Mouse (Mus musculus): ENCODE results near the gene Lrp6. TPM values are rescaled to one million over a fixed set of nuclear protein-coding genes. Genes with fewer than 3 reads are reported as not detected.
A peak's percentile ranks its signal among the peaks of the same experiment; 100 is the strongest.

The Lrp6 gene
- polyA plus RNA-seq, 1 experiment from 2014 or later, result 24.7 TPM

- no peak overlapping the region for H3K4me3 ChIP-seq
- H3K9ac ChIP-seq, result no peak overlapping the region
- peaks cover 13% of the 10 kb centered on the region; the same call in 1 of the 2 replicates for H3K36me3 ChIP-seq
- H3K27ac ChIP-seq, result no peak overlapping the region
- H3K4me2 ChIP-seq, result no peak overlapping the region
- H3K4me1 ChIP-seq, result peaks cover 38% of the 10 kb centered on the region
- H3K9me3 ChIP-seq, result no peaks in the 10 kb centered on the region
- no peaks in the 10 kb centered on the region for H3K27me3 ChIP-seq
- ATAC-seq (ENCODE audit: borderline replicate concordance, extremely low read depth, low FRiP score, low TSS enrichment), result no peak
These were observed 55.6 kb downstream of the Lrp6 start for GRCm38 (mm10) chr6:134511118-134511517.

GRCm38 (mm10) chr6:134510280-134510679 is 56.5 kb downstream of the Lrp6 start:
- peaks cover 32% of the 10 kb centered on the region for H3K4me1 ChIP-seq
- H3K9ac ChIP-seq, result no peak overlapping the region
- no peak overlapping the region for H3K4me2 ChIP-seq
- H3K27ac ChIP-seq, result no peak overlapping the region
- peaks cover 19% of the 10 kb centered on the region for H3K36me3 ChIP-seq
- H3K4me3 ChIP-seq, result no peak overlapping the region
- 48% methylated on average over 2 of the region's 2 CpGs for WGBS
- ATAC-seq (ENCODE audit: borderline replicate concordance, extremely low read depth, low FRiP score, low TSS enrichment), result no peak
- no peaks in the 10 kb centered on the region for H3K27me3 ChIP-seq
- H3K9me3 ChIP-seq, result no peaks in the 10 kb centered on the region

GRCm38 (mm10) chr6:134509731-134510226 is 57.0 kb downstream of the Lrp6 start:
- Histone ChIP-seq H3K9me3 (no peaks in the 10 kb centered on the region), H3K36me3 (peaks cover 23% of the 10 kb centered on the region), H3K4me1 (peaks cover 30% of the 10 kb centered on the region), H3K27me3 (no peaks in the 10 kb centered on the region), H3K9ac (no peak overlapping the region), H3K4me3 (no peak overlapping the region), H3K4me2 (no peak overlapping the region), H3K27ac (no peak overlapping the region)
- 26% methylated on average over 10 of the region's 10 CpGs for WGBS
- ATAC-seq (ENCODE audit: borderline replicate concordance, extremely low read depth, low FRiP score, low TSS enrichment), result no peak

GRCm38 (mm10) chr6:134504866-134505265 is 61.9 kb downstream of the Lrp6 start:
- Histone ChIP-seq H3K9ac (no peak overlapping the region), H3K9me3 (no peaks in the 10 kb centered on the region), H3K4me3 (no peak overlapping the region), H3K4me1 (peaks cover 13% of the 10 kb centered on the region; the same call in 1 of the 2 replicates), H3K4me2 (no peak overlapping the region), H3K36me3 (peaks cover 28% of the 10 kb centered on the region), H3K27ac (no peak overlapping the region), H3K27me3 (no peaks in the 10 kb centered on the region)
- ATAC-seq (ENCODE audit: borderline replicate concordance, extremely low read depth, low FRiP score, low TSS enrichment), result no peak
- 18% methylated on average over 4 of the region's 4 CpGs for WGBS

GRCm38 (mm10) chr6:134502335-134502734 is 64.4 kb downstream of the Lrp6 start:
- H3K36me3 ChIP-seq, result peaks cover 34% of the 10 kb centered on the region
- H3K27ac ChIP-seq, result no peak overlapping the region
- no peaks in the 10 kb centered on the region for H3K9me3 ChIP-seq
- H3K4me1 ChIP-seq, result peaks cover 21% of the 10 kb centered on the region
- no peak overlapping the region for H3K4me2 ChIP-seq
- no peaks in the 10 kb centered on the region for H3K27me3 ChIP-seq
- no peak for ATAC-seq (ENCODE audit: borderline replicate concordance, extremely low read depth, low FRiP score, low TSS enrichment)
- 59% methylated on average over 7 of the region's 7 CpGs for WGBS
- no peak overlapping the region for H3K9ac ChIP-seq
- H3K4me3 ChIP-seq, result no peak overlapping the region

- Histone ChIP-seq H3K27me3 (no peaks in the 10 kb centered on the region), H3K4me3 (no peak overlapping the region), H3K36me3 (peaks cover 21% of the 10 kb centered on the region), H3K4me2 (no peak overlapping the region), H3K27ac (no peak overlapping the region), H3K4me1 (peaks cover 21% of the 10 kb centered on the region), H3K9me3 (no peaks in the 10 kb centered on the region), H3K9ac (no peak overlapping the region)
- no peak for ATAC-seq (ENCODE audit: borderline replicate concordance, extremely low read depth, low FRiP score, low TSS enrichment)
- 56% methylated on average over 10 of the region's 10 CpGs for WGBS
These were observed 66.2 kb downstream of the Lrp6 start for GRCm38 (mm10) chr6:134500381-134501162.

- Histone ChIP-seq H3K4me2 (no peak overlapping the region), H3K4me3 (no peak overlapping the region), H3K27me3 (no peaks in the 10 kb centered on the region), H3K4me1 (peaks cover 30% of the 10 kb centered on the region), H3K9me3 (no peaks in the 10 kb centered on the region), H3K27ac (no peak overlapping the region), H3K9ac (no peak overlapping the region), H3K36me3 (peaks cover 16% of the 10 kb centered on the region; the same call in 1 of the 2 replicates)
- 39% methylated on average over 2 of the region's 2 CpGs for WGBS
- no peak for ATAC-seq (ENCODE audit: borderline replicate concordance, extremely low read depth, low FRiP score, low TSS enrichment)
These were observed 67.7 kb downstream of the Lrp6 start for GRCm38 (mm10) chr6:134499089-134499488.

- Histone ChIP-seq H3K9me3 (no peaks in the 10 kb centered on the region), H3K27me3 (no peaks in the 10 kb centered on the region), H3K36me3 (peaks cover 12% of the 10 kb centered on the region; the same call in 1 of the 2 replicates), H3K9ac (no peak overlapping the region), H3K4me1 (peaks cover 34% of the 10 kb centered on the region), H3K27ac (no peak overlapping the region), H3K4me3 (no peak overlapping the region), H3K4me2 (no peak overlapping the region)
- ATAC-seq (ENCODE audit: borderline replicate concordance, extremely low read depth, low FRiP score, low TSS enrichment), result no peak
These were observed 68.2 kb downstream of the Lrp6 start for GRCm38 (mm10) chr6:134498518-134498917.

GRCm38 (mm10) chr6:134494828-134495698 is 71.7 kb downstream of the Lrp6 start:
- Histone ChIP-seq H3K9ac (no peak overlapping the region), H3K9me3 (no peaks in the 10 kb centered on the region), H3K4me2 (no peak overlapping the region), H3K36me3 (peaks cover 11% of the 10 kb centered on the region; the same call in 1 of the 2 replicates), H3K27me3 (no peaks in the 10 kb centered on the region), H3K27ac (0 out of 2 replicates have a peak overlapping the region, but pooled peaks have one; percentile 45), H3K4me3 (no peak overlapping the region), H3K4me1 (peaks cover 24% of the 10 kb centered on the region)
- ATAC-seq (ENCODE audit: borderline replicate concordance, extremely low read depth, low FRiP score, low TSS enrichment), result peak; percentile 82
- WGBS, result 49% methylated on average over 8 of the region's 8 CpGs

GRCm38 (mm10) chr6:134489637-134490036 is 77.1 kb downstream of the Lrp6 start:
- Histone ChIP-seq H3K9ac (no peak overlapping the region), H3K4me1 (peaks cover 14% of the 10 kb centered on the region), H3K4me3 (no peak overlapping the region), H3K9me3 (no peaks in the 10 kb centered on the region), H3K27me3 (no peaks in the 10 kb centered on the region), H3K27ac (peak overlapping the region; percentile 3; the same call in 1 of the 2 replicates), H3K36me3 (peaks cover 14% of the 10 kb centered on the region; the same call in 1 of the 2 replicates), H3K4me2 (no peak overlapping the region)
- 42% methylated on average over 9 of the region's 9 CpGs for WGBS
- peak; percentile 57; the same call in 1 of the 2 replicates for ATAC-seq (ENCODE audit: borderline replicate concordance, extremely low read depth, low FRiP score, low TSS enrichment)

- peaks cover 10% of the 10 kb centered on the region for H3K4me1 ChIP-seq
- no peak for ATAC-seq (ENCODE audit: borderline replicate concordance, extremely low read depth, low FRiP score, low TSS enrichment)
- H3K36me3 ChIP-seq, result peaks cover 19% of the 10 kb centered on the region; the same call in 1 of the 2 replicates
- H3K27me3 ChIP-seq, result no peaks in the 10 kb centered on the region
- no peak overlapping the region for H3K4me3 ChIP-seq
- WGBS, result 92% methylated on average over 4 of the region's 4 CpGs
- H3K27ac ChIP-seq, result no peak overlapping the region
- H3K9me3 ChIP-seq, result no peaks in the 10 kb centered on the region
- H3K9ac ChIP-seq, result no peak overlapping the region
- no peak overlapping the region for H3K4me2 ChIP-seq
These were observed 77.6 kb downstream of the Lrp6 start for GRCm38 (mm10) chr6:134489130-134489529.
